Mouse (Mus musculus) embryonic facial prominence, embryonic 11.5 days (tissue): ENCODE data around the gene Fgfr2. TPM values are rescaled to one million over a fixed set of nuclear protein-coding genes. Genes with fewer than 3 reads are reported as not detected.

Experiments used
- ATAC-seq: fragments of 200-750 bp; cut with Nextera tagmentation; replicated peaks from 2 replicates; pipeline ENCODE4 v1.8.0; 2017; ENCODE audit warnings: low read depth; ENCODE audit not compliant: insufficient number of reproducible peaks, low FRiP score, low TSS enrichment
- DNase-seq: peaks from one replicate; pipeline ENCODE4 v3.0.0-alpha.2; 2015; ENCODE audit warnings: low spot score
- H3K27ac ChIP-seq: fragments of 300-500 bp; sonication (generic); replicated peaks from 2 replicates; pipeline ENCODE4 v1.5.1; 2014; ENCODE audit warnings: mild to moderate bottlenecking, low read depth, low read length, control low read depth
- H3K27me3 ChIP-seq: fragments of 300-500 bp; sonication (generic); 2 replicates; pipeline ENCODE4 v1.6.1; 2014; ENCODE audit warnings: mild to moderate bottlenecking, low read length, moderate library complexity, mixed read lengths; ENCODE audit not compliant: control insufficient read depth, insufficient read depth
- H3K36me3 ChIP-seq: fragments of 300-500 bp; sonication (generic); replicated peaks from 2 replicates; pipeline ENCODE4 v1.6.1; 2014; ENCODE audit warnings: low read depth, mild to moderate bottlenecking, low read length, moderate library complexity, mixed read lengths; ENCODE audit not compliant: control insufficient read depth, insufficient read depth
- H3K4me1 ChIP-seq: fragments of 300-500 bp; sonication (generic); 2 replicates; pipeline ENCODE4 v1.6.1; 2014; ENCODE audit warnings: low read length, mixed read lengths; ENCODE audit not compliant: control insufficient read depth, insufficient read depth
- H3K4me2 ChIP-seq: fragments of 300-500 bp; sonication (generic); 2 replicates; pipeline ENCODE4 v1.6.1; 2014; ENCODE audit warnings: low read depth, mild to moderate bottlenecking, control low read depth, low read length, moderate library complexity
- H3K4me3 ChIP-seq: fragments of 300-500 bp; sonication (generic); 2 replicates; pipeline ENCODE4 v1.5.1; 2014; ENCODE audit warnings: low read depth, low read length, control low read depth
- H3K9ac ChIP-seq: fragments of 300-500 bp; sonication (generic); replicated peaks from 2 replicates; pipeline ENCODE4 v1.6.1; 2014; ENCODE audit warnings: mild to moderate bottlenecking, control low read depth, low read length
- H3K9me3 ChIP-seq: fragments of 300-500 bp; sonication (generic); replicated peaks from 2 replicates; pipeline ENCODE4 v1.6.1; 2016; ENCODE audit warnings: mild to moderate bottlenecking, low read length, inconsistent platforms, mixed read lengths; ENCODE audit not compliant: control insufficient read depth
- WGBS: fragments of 180-500 bp; shearing (Covaris S2); extraction: QIAGEN DNeasy Blood & Tissue Kit; methylation state at CpG from one replicate; pipeline ENCODE4 v1.1.7; 2014; 5-methylcytosine and 5-hydroxymethylcytosine counted together
- polyA plus RNA-seq: library from polyadenylated mRNA; unstranded; fragments of >200 nt; fragmentation: Nextera tagmentation; extraction: Ambion mirVana; gene quantifications from 2 replicates; pipeline ENCODE4 v1.2.1, GENCODE M21; 2014

The Fgfr2 gene
- polyA plus RNA-seq, 1 experiment from 2014 or later, result 75.6 TPM

GRCm38 (mm10) chr7:133073147-133073651, 50.0 kb downstream of the Fgfr2 start:
- WGBS, result 81% methylated on average over 9 of the region's 9 CpGs
- 0 out of 2 replicates have a peak, but pooled peaks cover 4% of the 10 kb centered on the region for H3K4me1 ChIP-seq
- no peak for ATAC-seq

GRCm38 (mm10) chr7:133072535-133072934, 50.6 kb downstream of the Fgfr2 start:
- Histone ChIP-seq H3K4me2 (no peak overlapping the region), H3K4me1 (0 out of 2 replicates have a peak, but pooled peaks cover 4% of the 10 kb centered on the region), H3K9me3 (no peaks in the 10 kb centered on the region), H3K36me3 (no peaks in the 10 kb centered on the region), H3K27me3 (no peaks in the 10 kb centered on the region), H3K9ac (no peak overlapping the region), H3K4me3 (no peak overlapping the region), H3K27ac (no peak overlapping the region)
- ATAC-seq (no peak), DNase-seq (no peak)
- WGBS, result 70% methylated on average over 4 of the region's 4 CpGs

More at GRCm38 (mm10) chr7:133073147-133073651, 50.0 kb downstream of the Fgfr2 start:
- Histone ChIP-seq H3K27ac (no peak overlapping the region), H3K9ac (no peak overlapping the region), H3K4me2 (no peak overlapping the region), H3K36me3 (no peaks in the 10 kb centered on the region), H3K9me3 (no peaks in the 10 kb centered on the region), H3K4me3 (no peak overlapping the region), H3K27me3 (no peaks in the 10 kb centered on the region)
- DNase-seq, result no peak

- H3K4me3 ChIP-seq, result no peak overlapping the region
- H3K36me3 ChIP-seq, result no peaks in the 10 kb centered on the region
- H3K4me2 ChIP-seq, result no peak overlapping the region
- no peaks in the 10 kb centered on the region for H3K27me3 ChIP-seq
- H3K9ac ChIP-seq, result no peak overlapping the region
- H3K9me3 ChIP-seq, result no peaks in the 10 kb centered on the region
- H3K4me1 ChIP-seq, result no peaks in the 10 kb centered on the region
- 65% methylated on average over 7 of the region's 7 CpGs for WGBS
- ATAC-seq (no peak), DNase-seq (no peak)
- no peak overlapping the region for H3K27ac ChIP-seq
Measured at GRCm38 (mm10) chr7:133067321-133067841, 55.8 kb downstream of the Fgfr2 start.

GRCm38 (mm10) chr7:133066776-133067175, 56.4 kb downstream of the Fgfr2 start:
- no peak for ATAC-seq

DNA sequence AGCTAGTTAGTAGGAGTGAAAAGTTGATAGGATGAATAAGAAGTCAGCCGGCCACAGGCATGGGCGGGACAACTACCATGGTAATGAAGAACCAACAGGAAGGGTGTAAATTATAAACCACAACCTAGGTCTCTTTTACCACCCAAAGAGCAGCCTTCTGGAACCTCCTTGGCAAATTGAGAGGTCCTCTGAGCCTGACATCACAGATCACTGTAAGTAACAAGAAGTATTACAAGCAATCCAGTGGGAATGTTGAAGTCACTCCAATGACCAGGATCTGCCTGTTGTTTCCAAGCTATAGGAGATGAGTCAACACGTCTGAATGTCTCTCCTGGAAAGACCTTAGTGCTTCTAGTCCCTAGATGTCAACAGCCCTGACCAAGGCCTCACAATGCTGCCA, 61.1 kb downstream of the Fgfr2 start:
- ATAC-seq, result no peak
- DNase-seq, result no peak
- Histone ChIP-seq H3K36me3 (no peaks in the 10 kb centered on the region), H3K4me1 (no peaks in the 10 kb centered on the region), H3K27ac (no peak overlapping the region), H3K27me3 (no peaks in the 10 kb centered on the region), H3K4me2 (no peak overlapping the region), H3K9ac (no peak overlapping the region), H3K4me3 (no peak overlapping the region), H3K9me3 (no peaks in the 10 kb centered on the region)
- 90% methylated on average over 3 of the region's 3 CpGs for WGBS

More at GRCm38 (mm10) chr7:133066776-133067175, 56.4 kb downstream of the Fgfr2 start:
- Histone ChIP-seq H3K36me3 (no peaks in the 10 kb centered on the region), H3K27me3 (no peaks in the 10 kb centered on the region), H3K9ac (no peak overlapping the region), H3K9me3 (no peaks in the 10 kb centered on the region), H3K4me3 (no peak overlapping the region), H3K27ac (no peak overlapping the region), H3K4me1 (no peaks in the 10 kb centered on the region), H3K4me2 (no peak overlapping the region)
- 57% methylated on average over 6 of the region's 6 CpGs for WGBS
- no peak for DNase-seq

GRCm38 (mm10) chr7:133060170-133060569, 63.0 kb downstream of the Fgfr2 start:
- no peak for DNase-seq
- Histone ChIP-seq H3K9ac (no peak overlapping the region), H3K9me3 (no peaks in the 10 kb centered on the region), H3K27ac (no peak overlapping the region), H3K27me3 (no peaks in the 10 kb centered on the region), H3K4me3 (no peak overlapping the region), H3K4me1 (no peaks in the 10 kb centered on the region), H3K4me2 (no peak overlapping the region), H3K36me3 (peaks cover 1% of the 10 kb centered on the region)
- ATAC-seq, result no peak
- 91% methylated on average over 6 of the region's 6 CpGs for WGBS

DNA sequence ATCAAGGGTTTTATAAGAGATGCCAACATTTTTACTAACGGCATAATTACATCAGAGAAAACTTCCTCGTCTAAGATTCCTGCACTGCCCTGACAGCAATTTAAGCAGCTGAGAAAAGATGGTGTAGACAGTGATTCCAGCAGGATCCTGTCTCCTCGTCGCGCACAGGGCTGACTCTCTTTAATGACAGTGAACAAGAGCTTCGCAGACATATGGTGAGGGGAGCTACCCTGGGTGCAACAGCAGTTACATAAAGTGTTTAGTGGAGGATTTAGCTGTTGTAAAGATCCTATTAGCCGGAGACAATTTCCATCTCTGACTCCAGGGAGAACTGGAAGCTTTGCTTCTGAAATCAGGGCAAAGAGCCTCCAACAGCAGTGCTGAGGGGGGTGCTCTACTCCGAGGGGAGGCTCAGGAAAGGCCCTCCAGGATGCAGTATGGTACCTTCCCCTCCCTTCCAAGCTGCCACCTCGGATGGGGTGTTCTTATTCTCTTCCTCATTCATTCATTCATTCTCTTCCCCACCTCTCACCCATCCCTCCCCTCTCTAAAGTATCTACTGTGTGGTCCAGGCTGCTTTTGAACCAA, 63.5 kb downstream of the Fgfr2 start:
- ATAC-seq, result no peak
- 61% methylated on average over 9 of the region's 9 CpGs for WGBS

GRCm38 (mm10) chr7:133059150-133059509, 64.0 kb downstream of the Fgfr2 start:
- DNase-seq (no peak), ATAC-seq (no peak)
- H3K27ac ChIP-seq, result no peak overlapping the region
- peaks cover 3% of the 10 kb centered on the region for H3K36me3 ChIP-seq
- 77% methylated on average over 6 of the region's 6 CpGs for WGBS
- H3K9me3 ChIP-seq, result no peaks in the 10 kb centered on the region
- no peak overlapping the region for H3K4me3 ChIP-seq
- no peaks in the 10 kb centered on the region for H3K4me1 ChIP-seq
- no peak overlapping the region for H3K9ac ChIP-seq
- no peak overlapping the region for H3K4me2 ChIP-seq
- H3K27me3 ChIP-seq, result no peaks in the 10 kb centered on the region

More for the DNA sequence above, 63.5 kb downstream of the Fgfr2 start:
- Histone ChIP-seq H3K27ac (no peak overlapping the region), H3K36me3 (peaks cover 3% of the 10 kb centered on the region), H3K27me3 (no peaks in the 10 kb centered on the region), H3K4me3 (no peak overlapping the region), H3K9ac (no peak overlapping the region), H3K4me2 (no peak overlapping the region), H3K4me1 (no peaks in the 10 kb centered on the region), H3K9me3 (no peaks in the 10 kb centered on the region)
- DNase-seq, result no peak
